Mouse (Mus musculus): ENCODE results near the gene Klhdc8b. TPM values are rescaled to one million over a fixed set of nuclear protein-coding genes. Genes with fewer than 3 reads are reported as not detected.
A peak's percentile ranks its signal among the peaks of the same experiment; 100 is the strongest.

Klhdc8b gene
- polyA plus RNA-seq (2015; fragmentation: Nextera tagmentation; extraction: Ambion mirVana): 37.2 and 46.7 TPM in 2 replicates

DNA sequence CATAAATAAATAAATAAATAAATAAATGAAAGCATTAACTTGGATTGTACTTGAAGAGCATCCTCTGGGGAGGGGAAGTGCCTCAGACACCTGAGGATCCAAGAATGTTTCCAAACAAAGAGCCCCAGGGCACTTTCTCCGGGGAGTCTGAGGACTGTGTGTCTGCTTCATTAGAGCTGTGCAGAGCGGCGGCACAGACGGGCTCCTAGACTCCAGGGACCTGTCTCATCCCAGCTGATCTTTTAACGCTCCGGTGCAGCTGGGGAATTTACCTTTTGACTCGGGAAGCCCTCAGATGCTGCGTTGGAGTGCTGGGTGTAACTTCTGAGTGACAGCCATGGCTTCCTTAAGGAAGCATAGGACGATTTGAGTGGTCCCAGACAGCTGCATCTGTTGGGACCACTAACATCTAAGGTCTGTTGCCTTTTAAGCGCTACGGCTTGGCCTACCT lies at the start of gene Klhdc8b:
Klhdc8b (minus strand) TSS at position 401 of the 451 bp plus-strand sequence.
- Histone ChIP-seq H3K4me2 (replicated peaks; ENCODE audit: low read depth) (peak within 1 kb of the TSS; percentile 63), H3K9me3 (ENCODE audit: control insufficient read depth, low read length) (no peaks in the 10 kb centered on the region), H3K9ac (ENCODE audit: low read length) (peak within 1 kb of the TSS; percentile 79), H3K27me3 (ENCODE audit: control insufficient read depth, insufficient read depth, low read length) (no peaks in the 10 kb centered on the region), H3K27ac (replicated peaks) (peak within 1 kb of the TSS; percentile 93), H3K4me1 (replicated peaks; ENCODE audit: control insufficient read depth, insufficient read depth) (peaks cover 3% of the 10 kb centered on the region; the same call in 1 of the 2 replicates), H3K36me3 (ENCODE audit: control insufficient read depth, insufficient read depth, low read length) (peaks cover 14% of the 10 kb centered on the region; the same call in 1 of the 2 replicates), H3K4me3 (ENCODE audit: low read depth, low read length) (peak within 1 kb of the TSS; percentile 60)
- DNase-seq (ENCODE audit: low spot score): no peak
- TF ChIP-seq CTCF (IDR thresholded peaks at IDR 0.05; ENCODE audit: low read depth) (no peak), EP300 (optimal IDR thresholded peaks at IDR 0.05) (no peak)
- no peak for ATAC-seq (ENCODE audit: low FRiP score, low TSS enrichment)
- WGBS: 12% methylated on average over 11 of the region's 11 CpGs

DNA sequence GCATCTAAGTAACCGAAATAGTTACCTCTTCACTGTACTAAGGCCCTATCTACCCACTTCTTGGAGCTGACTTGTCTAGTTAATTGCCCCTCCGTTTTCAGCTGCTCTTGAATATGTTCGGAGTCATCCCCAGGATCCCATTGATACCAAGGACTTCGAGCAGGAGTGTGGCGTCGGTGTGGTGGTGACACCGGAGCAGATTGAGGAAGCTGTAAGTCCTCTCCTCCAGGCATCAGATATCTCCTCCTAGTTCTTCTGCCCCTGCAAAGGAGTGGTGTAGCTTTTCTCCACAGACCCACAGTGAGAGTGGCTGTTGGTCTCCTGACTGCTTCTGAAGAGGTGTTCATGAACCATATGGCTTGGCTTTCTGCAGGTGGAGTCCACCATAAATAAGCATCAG lies 47.4 kb upstream of the Klhdc8b start:
- peak overlapping the region; percentile 87; the same call in 1 of the 2 replicates for H3K9ac ChIP-seq (ENCODE audit: low read length)
- peak overlapping the region; percentile 65 for H3K4me3 ChIP-seq (ENCODE audit: low read depth, low read length)
- H3K27ac ChIP-seq (replicated peaks): peak overlapping the region; percentile 91; the same call in 1 of the 2 replicates
- DNase-seq (ENCODE audit: low spot score) (peak; percentile 13), ATAC-seq (ENCODE audit: low FRiP score, low TSS enrichment) (no peak)
- TF ChIP-seq CTCF (IDR thresholded peaks at IDR 0.05; ENCODE audit: low read depth): no peak
- TF ChIP-seq EP300 (optimal IDR thresholded peaks at IDR 0.05): no peak
- H3K4me1 ChIP-seq (replicated peaks; ENCODE audit: control insufficient read depth, insufficient read depth): no peaks in the 10 kb centered on the region
- H3K27me3 ChIP-seq (ENCODE audit: control insufficient read depth, insufficient read depth, low read length): no peaks in the 10 kb centered on the region
- 86% methylated on average over 7 of the region's 7 CpGs for WGBS
- H3K4me2 ChIP-seq (replicated peaks; ENCODE audit: low read depth): peak overlapping the region; percentile 78
- no peaks in the 10 kb centered on the region for H3K9me3 ChIP-seq (ENCODE audit: control insufficient read depth, low read length)
- peaks cover 17% of the 10 kb centered on the region for H3K36me3 ChIP-seq (ENCODE audit: control insufficient read depth, insufficient read depth, low read length)

DNA sequence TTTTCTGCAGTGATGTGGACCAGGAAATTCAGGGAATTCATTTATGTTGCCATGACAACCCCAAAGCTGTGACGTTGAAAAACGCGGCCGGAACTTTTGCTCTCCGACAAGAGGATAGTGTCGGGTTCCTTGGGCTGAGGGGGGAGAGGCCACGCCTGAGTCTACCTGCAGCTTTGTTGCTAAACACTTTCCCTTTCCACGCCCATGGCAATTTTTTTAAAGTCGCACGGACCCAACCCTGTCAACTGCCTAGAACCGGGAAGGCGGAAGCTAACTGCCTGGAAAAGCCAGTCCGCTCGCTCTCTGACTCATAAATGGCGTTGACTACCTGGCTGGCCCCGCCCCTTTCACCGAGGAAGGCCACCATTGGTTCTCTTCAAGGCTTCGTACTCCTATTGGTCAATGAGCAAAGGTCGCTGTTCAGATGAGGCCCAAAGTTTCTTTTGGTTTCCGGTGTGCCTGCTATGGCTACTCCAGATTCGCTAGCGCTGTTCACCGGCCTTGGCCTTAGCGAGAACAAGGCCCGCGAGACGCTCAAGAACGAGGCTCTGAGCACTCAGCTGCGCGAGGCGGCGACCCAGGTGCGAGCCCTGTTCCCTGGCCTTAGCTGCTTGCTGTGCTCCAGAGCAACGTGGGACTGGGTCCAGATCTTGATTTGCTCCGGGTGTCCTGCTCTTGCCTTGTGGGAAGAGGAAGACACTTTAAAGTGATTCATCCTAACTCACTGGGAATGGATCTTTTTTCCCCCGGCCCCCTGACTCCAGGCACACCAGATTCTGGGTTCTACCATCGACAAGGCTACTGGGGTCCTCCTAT lies 46.4 kb upstream of the Klhdc8b start, which contains the start of gene Qars:
Qars (plus strand) TSS at position 88 of the 816 bp plus-strand sequence.
- H3K27ac ChIP-seq (replicated peaks): peak within 1 kb of the TSS; percentile 91
- no peaks in the 10 kb centered on the region for H3K27me3 ChIP-seq (ENCODE audit: control insufficient read depth, insufficient read depth, low read length)
- peak within 1 kb of the TSS; percentile 65 for H3K4me3 ChIP-seq (ENCODE audit: low read depth, low read length)
- peak within 1 kb of the TSS; percentile 87 for H3K9ac ChIP-seq (ENCODE audit: low read length)
- DNase-seq (ENCODE audit: low spot score) (peak; percentile 97), ATAC-seq (ENCODE audit: low FRiP score, low TSS enrichment) (peak; percentile 97)
- H3K4me2 ChIP-seq (replicated peaks; ENCODE audit: low read depth): peak within 1 kb of the TSS; percentile 78
- TF ChIP-seq EP300 (optimal IDR thresholded peaks at IDR 0.05) (peak; percentile 71), CTCF (IDR thresholded peaks at IDR 0.05; ENCODE audit: low read depth) (no peak)
- under 1% methylated on average over 37 of the region's 37 CpGs for WGBS
- peaks cover 13% of the 10 kb centered on the region for H3K36me3 ChIP-seq (ENCODE audit: control insufficient read depth, insufficient read depth, low read length)
- H3K9me3 ChIP-seq (ENCODE audit: control insufficient read depth, low read length): no peaks in the 10 kb centered on the region
- no peaks in the 10 kb centered on the region for H3K4me1 ChIP-seq (replicated peaks; ENCODE audit: control insufficient read depth, insufficient read depth)

DNA sequence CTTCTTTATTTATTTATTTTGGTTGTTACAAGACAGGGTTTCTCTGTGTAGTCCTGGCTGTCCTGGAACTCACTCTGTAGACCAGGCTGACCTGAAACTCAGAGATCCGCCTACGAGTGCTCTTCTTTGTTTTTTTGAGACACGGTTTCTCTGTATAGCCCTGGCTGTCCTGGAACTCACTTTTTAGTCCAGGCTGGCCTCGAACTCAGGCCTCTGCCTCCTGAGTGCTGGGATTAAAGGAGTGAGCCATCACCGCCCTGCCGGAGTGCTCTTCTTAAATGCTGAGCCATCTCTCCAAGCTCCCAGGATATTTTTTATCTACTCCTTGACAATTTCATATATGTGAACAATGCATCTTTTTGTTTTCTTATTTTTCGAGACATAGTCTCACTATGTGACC lies 45.5 kb upstream of the Klhdc8b start:
- Histone ChIP-seq H3K9me3 (ENCODE audit: control insufficient read depth, low read length) (no peaks in the 10 kb centered on the region), H3K4me2 (replicated peaks; ENCODE audit: low read depth) (no peak overlapping the region), H3K36me3 (ENCODE audit: control insufficient read depth, insufficient read depth, low read length) (peaks cover 4% of the 10 kb centered on the region), H3K27me3 (ENCODE audit: control insufficient read depth, insufficient read depth, low read length) (no peaks in the 10 kb centered on the region), H3K27ac (replicated peaks) (no peak overlapping the region), H3K9ac (ENCODE audit: low read length) (no peak overlapping the region), H3K4me1 (replicated peaks; ENCODE audit: control insufficient read depth, insufficient read depth) (no peaks in the 10 kb centered on the region), H3K4me3 (ENCODE audit: low read depth, low read length) (no peak overlapping the region)
- DNase-seq (ENCODE audit: low spot score) (no peak), ATAC-seq (ENCODE audit: low FRiP score, low TSS enrichment) (no peak)
- TF ChIP-seq EP300 (optimal IDR thresholded peaks at IDR 0.05) (no peak), CTCF (IDR thresholded peaks at IDR 0.05; ENCODE audit: low read depth) (no peak)
- 88% methylated on average over 7 of the region's 7 CpGs for WGBS

DNA sequence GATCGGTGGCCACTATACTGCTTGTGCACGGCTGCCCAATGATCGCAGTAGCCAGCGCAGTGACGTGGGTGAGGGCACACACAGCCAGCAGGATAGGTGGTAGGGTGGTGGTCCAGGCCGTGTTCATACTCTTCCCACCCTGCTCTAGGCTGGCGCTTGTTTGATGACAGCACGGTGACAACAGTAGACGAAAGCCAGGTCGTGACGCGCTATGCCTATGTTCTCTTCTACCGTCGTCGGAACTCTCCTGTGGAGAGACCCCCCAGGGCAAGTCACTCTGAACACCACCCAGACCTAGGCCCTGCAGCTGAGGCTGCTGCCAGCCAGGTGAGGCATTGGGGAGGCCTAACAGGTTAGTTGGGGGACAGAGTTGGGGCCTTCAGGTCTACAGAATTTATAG lies 38.6 kb upstream of the Klhdc8b start:
- TF ChIP-seq CTCF (IDR thresholded peaks at IDR 0.05; ENCODE audit: low read depth) (no peak), EP300 (optimal IDR thresholded peaks at IDR 0.05) (no peak)
- H3K4me3 ChIP-seq (ENCODE audit: low read depth, low read length): no peak overlapping the region
- peaks cover 51% of the 10 kb centered on the region for H3K36me3 ChIP-seq (ENCODE audit: control insufficient read depth, insufficient read depth, low read length)

DNA sequence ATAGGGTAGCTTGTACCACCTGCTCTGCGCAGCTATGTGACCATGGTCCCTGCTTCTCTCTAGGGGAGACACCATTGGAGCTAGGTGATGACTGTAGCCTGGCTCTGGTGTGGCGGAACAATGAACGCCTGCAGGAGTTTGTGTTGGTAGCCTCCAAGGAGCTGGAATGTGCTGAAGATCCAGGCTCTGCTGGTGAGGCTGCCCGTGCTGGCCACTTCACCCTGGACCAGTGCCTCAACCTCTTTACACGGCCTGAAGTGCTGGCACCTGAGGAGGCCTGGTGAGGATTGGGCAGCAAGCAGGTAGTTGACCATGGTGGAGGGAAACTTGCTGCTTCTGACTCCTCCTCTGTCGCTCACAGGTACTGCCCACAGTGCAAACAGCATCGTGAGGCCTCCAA lies 37.9 kb upstream of the Klhdc8b start:
- DNase-seq (ENCODE audit: low spot score): no peak
- 91% methylated on average over 7 of the region's 7 CpGs for WGBS
- Histone ChIP-seq H3K27me3 (ENCODE audit: control insufficient read depth, insufficient read depth, low read length) (no peaks in the 10 kb centered on the region), H3K9ac (ENCODE audit: low read length) (no peak overlapping the region), H3K9me3 (ENCODE audit: control insufficient read depth, low read length) (no peaks in the 10 kb centered on the region), H3K4me3 (ENCODE audit: low read depth, low read length) (no peak overlapping the region), H3K36me3 (ENCODE audit: control insufficient read depth, insufficient read depth, low read length) (peaks cover 53% of the 10 kb centered on the region), H3K4me2 (replicated peaks; ENCODE audit: low read depth) (no peak overlapping the region), H3K4me1 (replicated peaks; ENCODE audit: control insufficient read depth, insufficient read depth) (no peaks in the 10 kb centered on the region), H3K27ac (replicated peaks) (no peak overlapping the region)
- TF ChIP-seq CTCF (IDR thresholded peaks at IDR 0.05; ENCODE audit: low read depth): no peak
- no peak for TF ChIP-seq EP300 (optimal IDR thresholded peaks at IDR 0.05)
- no peak for ATAC-seq (ENCODE audit: low FRiP score, low TSS enrichment)

More for the DNA sequence above, 38.6 kb upstream of the Klhdc8b start:
- Histone ChIP-seq H3K27ac (replicated peaks) (no peak overlapping the region; the same call in 1 of the 2 replicates), H3K9me3 (ENCODE audit: control insufficient read depth, low read length) (no peaks in the 10 kb centered on the region), H3K9ac (ENCODE audit: low read length) (no peak overlapping the region), H3K4me1 (replicated peaks; ENCODE audit: control insufficient read depth, insufficient read depth) (no peaks in the 10 kb centered on the region), H3K27me3 (ENCODE audit: control insufficient read depth, insufficient read depth, low read length) (no peaks in the 10 kb centered on the region), H3K4me2 (replicated peaks; ENCODE audit: low read depth) (no peak overlapping the region)
- DNase-seq (ENCODE audit: low spot score): no peak
- no peak; the same call in 1 of the 2 replicates for ATAC-seq (ENCODE audit: low FRiP score, low TSS enrichment)
- 92% methylated on average over 15 of the region's 15 CpGs for WGBS

Data from stomach, postnatal 0 days (tissue).